Mouse (Mus musculus) limb, embryonic 10.5 days (tissue): ENCODE measurements around the gene Ttyh1. TPM values are rescaled to one million over a fixed set of nuclear protein-coding genes. Genes with fewer than 3 reads are reported as not detected.
A peak's percentile ranks its signal among the peaks of the same experiment; 100 is the strongest.

Experiments used
- DNase-seq: peaks from one replicate; pipeline ENCODE4 v3.0.0-alpha.2; 2017; ENCODE audit warnings: low spot score
- H3K27ac ChIP-seq: fragments of 300-500 bp; sonication (generic); 2 replicates; pipeline ENCODE4 v1.5.1; 2016; ENCODE audit warnings: mild to moderate bottlenecking
- H3K27me3 ChIP-seq: fragments of 300-500 bp; sonication (generic); 2 replicates; pipeline ENCODE4 v1.6.1; 2016; ENCODE audit warnings: low read depth, mild to moderate bottlenecking; ENCODE audit not compliant: poor library complexity, severe bottlenecking
- H3K36me3 ChIP-seq: fragments of 300-500 bp; sonication (generic); 2 replicates; pipeline ENCODE4 v1.6.1; 2016; ENCODE audit warnings: mild to moderate bottlenecking, moderate library complexity
- H3K4me1 ChIP-seq: fragments of 300-500 bp; sonication (generic); 2 replicates; pipeline ENCODE4 v1.6.1; 2016
- H3K4me3 ChIP-seq: fragments of 300-500 bp; sonication (generic); 2 replicates; pipeline ENCODE4 v1.5.1; 2016; ENCODE audit warnings: mild to moderate bottlenecking, moderate library complexity
- H3K9me3 ChIP-seq: fragments of 300-500 bp; sonication (generic); replicated peaks from 2 replicates; pipeline ENCODE4 v1.6.1; 2016; ENCODE audit warnings: mild to moderate bottlenecking
- WGBS: fragments of 180-500 bp; shearing (Covaris S2); methylation state at CpG from one replicate; pipeline ENCODE4 v1.1.7; 2016; 5-methylcytosine and 5-hydroxymethylcytosine counted together
- polyA plus RNA-seq: library from polyadenylated mRNA; unstranded; fragments of >200 nt; fragmentation: Nextera tagmentation; extraction: Ambion mirVana; gene quantifications from 2 replicates; pipeline ENCODE4 v1.2.1, GENCODE M21; 2016

Gene Ttyh1
- polyA plus RNA-seq, 1 experiment from 2014 or later, result 1.2 TPM

- Histone ChIP-seq H3K36me3 (no peaks in the 10 kb centered on the region), H3K27me3 (no peaks in the 10 kb centered on the region), H3K4me3 (no peak overlapping the region), H3K4me1 (no peaks in the 10 kb centered on the region), H3K9me3 (no peaks in the 10 kb centered on the region), H3K27ac (no peak overlapping the region)
- 75% methylated on average over 2 of the region's 2 CpGs for WGBS
- DNase-seq, result no peak
These were observed 20.9 kb upstream of the Ttyh1 start for GRCm38 (mm10) chr7:4098301-4098700.

- H3K27me3 ChIP-seq, result no peaks in the 10 kb centered on the region
- 85% methylated on average over 2 of the region's 2 CpGs for WGBS
- no peak overlapping the region for H3K4me3 ChIP-seq
- no peaks in the 10 kb centered on the region for H3K4me1 ChIP-seq
- H3K27ac ChIP-seq, result no peak overlapping the region
- H3K36me3 ChIP-seq, result no peaks in the 10 kb centered on the region
- no peak for DNase-seq
- no peaks in the 10 kb centered on the region for H3K9me3 ChIP-seq
These were observed 20.4 kb upstream of the Ttyh1 start for GRCm38 (mm10) chr7:4098832-4099231.

GRCm38 (mm10) chr7:4101144-4101543 is 18.1 kb upstream of the Ttyh1 start:
- DNase-seq, result no peak
- WGBS, result 85% methylated on average over 5 of the region's 5 CpGs
- Histone ChIP-seq H3K4me3 (no peak overlapping the region), H3K36me3 (no peaks in the 10 kb centered on the region), H3K9me3 (no peaks in the 10 kb centered on the region), H3K4me1 (no peaks in the 10 kb centered on the region), H3K27me3 (no peaks in the 10 kb centered on the region), H3K27ac (no peak overlapping the region)

GRCm38 (mm10) chr7:4103411-4103810 is 15.8 kb upstream of the Ttyh1 start:
- H3K27ac ChIP-seq, result no peak overlapping the region
- no peaks in the 10 kb centered on the region for H3K9me3 ChIP-seq
- DNase-seq, result no peak
- H3K4me1 ChIP-seq, result no peaks in the 10 kb centered on the region
- H3K4me3 ChIP-seq, result no peak overlapping the region
- 25% methylated on average over 4 of the region's 4 CpGs for WGBS
- H3K27me3 ChIP-seq, result no peaks in the 10 kb centered on the region
- no peaks in the 10 kb centered on the region for H3K36me3 ChIP-seq

- Histone ChIP-seq H3K9me3 (no peaks in the 10 kb centered on the region), H3K27me3 (no peaks in the 10 kb centered on the region), H3K36me3 (no peaks in the 10 kb centered on the region), H3K4me3 (no peak overlapping the region), H3K4me1 (no peaks in the 10 kb centered on the region), H3K27ac (no peak overlapping the region)
- 66% methylated on average over 3 of the region's 3 CpGs for WGBS
- DNase-seq, result no peak
These were observed 7.4 kb upstream of the Ttyh1 start for GRCm38 (mm10) chr7:4111766-4112165.

- Histone ChIP-seq H3K36me3 (no peaks in the 10 kb centered on the region), H3K9me3 (no peaks in the 10 kb centered on the region), H3K4me1 (peaks cover 6% of the 10 kb centered on the region), H3K27me3 (peaks cover 42% of the 10 kb centered on the region), H3K4me3 (no peak overlapping the region), H3K27ac (no peak overlapping the region)
- WGBS, result 70% methylated on average over 8 of the region's 8 CpGs
- no peak for DNase-seq
These were observed 2.0 kb upstream of the Ttyh1 start for GRCm38 (mm10) chr7:4117050-4117814.

GRCm38 (mm10) chr7:4119976-4120921 is 1.0 kb downstream of the Ttyh1 start:
- H3K27ac ChIP-seq, result no peak overlapping the region
- peaks cover 53% of the 10 kb centered on the region for H3K27me3 ChIP-seq
- peak overlapping the region; percentile 53 for H3K4me3 ChIP-seq
- H3K9me3 ChIP-seq, result no peaks in the 10 kb centered on the region
- 17% methylated on average over 18 of the region's 19 CpGs for WGBS
- no peaks in the 10 kb centered on the region for H3K36me3 ChIP-seq
- DNase-seq, result no peak
- H3K4me1 ChIP-seq, result peaks cover 16% of the 10 kb centered on the region

GRCm38 (mm10) chr7:4122076-4122768 is 3.0 kb downstream of the Ttyh1 start:
- peaks cover 16% of the 10 kb centered on the region for H3K4me1 ChIP-seq
- no peak overlapping the region for H3K4me3 ChIP-seq
- no peaks in the 10 kb centered on the region for H3K9me3 ChIP-seq
- H3K27ac ChIP-seq, result no peak overlapping the region
- peaks cover 53% of the 10 kb centered on the region for H3K27me3 ChIP-seq
- H3K36me3 ChIP-seq, result no peaks in the 10 kb centered on the region
- no peak for DNase-seq
- WGBS, result 56% methylated on average over 11 of the region's 11 CpGs

GRCm38 (mm10) chr7:4122783-4123182 is 3.6 kb downstream of the Ttyh1 start:
- H3K27me3 ChIP-seq, result peaks cover 53% of the 10 kb centered on the region
- no peaks in the 10 kb centered on the region for H3K9me3 ChIP-seq
- peaks cover 16% of the 10 kb centered on the region for H3K4me1 ChIP-seq
- no peak for DNase-seq
- WGBS, result 86% methylated on average over 10 of the region's 10 CpGs
- no peaks in the 10 kb centered on the region for H3K36me3 ChIP-seq
- H3K4me3 ChIP-seq, result no peak overlapping the region
- H3K27ac ChIP-seq, result no peak overlapping the region

- Histone ChIP-seq H3K4me1 (peaks cover 16% of the 10 kb centered on the region), H3K36me3 (no peaks in the 10 kb centered on the region), H3K27me3 (peaks cover 47% of the 10 kb centered on the region), H3K9me3 (no peaks in the 10 kb centered on the region), H3K27ac (no peak overlapping the region), H3K4me3 (no peak overlapping the region)
- DNase-seq, result no peak
- 57% methylated on average over 1 of the region's 1 CpGs for WGBS
These were observed 4.5 kb downstream of the Ttyh1 start for GRCm38 (mm10) chr7:4123732-4124131.

- Histone ChIP-seq H3K9me3 (no peaks in the 10 kb centered on the region), H3K4me1 (peaks cover 14% of the 10 kb centered on the region), H3K27me3 (peaks cover 41% of the 10 kb centered on the region), H3K27ac (no peak overlapping the region), H3K36me3 (no peaks in the 10 kb centered on the region), H3K4me3 (peak overlapping the region; percentile 33)
- no peak for DNase-seq
- 1% methylated on average over 10 of the region's 10 CpGs for WGBS
These were observed 5.1 kb downstream of the Ttyh1 start for GRCm38 (mm10) chr7:4124315-4124759.

GRCm38 (mm10) chr7:4124856-4125255 is 5.6 kb downstream of the Ttyh1 start:
- Histone ChIP-seq H3K4me3 (peak overlapping the region; percentile 33; the same call in 1 of the 2 replicates), H3K36me3 (no peaks in the 10 kb centered on the region), H3K4me1 (peaks cover 10% of the 10 kb centered on the region), H3K27ac (no peak overlapping the region), H3K27me3 (peaks cover 35% of the 10 kb centered on the region), H3K9me3 (no peaks in the 10 kb centered on the region)
- 18% methylated on average over 5 of the region's 5 CpGs for WGBS
- no peak for DNase-seq
